26 mouse cellular contexts compared by ENCODE assay signal in the genomic region with DNA sequence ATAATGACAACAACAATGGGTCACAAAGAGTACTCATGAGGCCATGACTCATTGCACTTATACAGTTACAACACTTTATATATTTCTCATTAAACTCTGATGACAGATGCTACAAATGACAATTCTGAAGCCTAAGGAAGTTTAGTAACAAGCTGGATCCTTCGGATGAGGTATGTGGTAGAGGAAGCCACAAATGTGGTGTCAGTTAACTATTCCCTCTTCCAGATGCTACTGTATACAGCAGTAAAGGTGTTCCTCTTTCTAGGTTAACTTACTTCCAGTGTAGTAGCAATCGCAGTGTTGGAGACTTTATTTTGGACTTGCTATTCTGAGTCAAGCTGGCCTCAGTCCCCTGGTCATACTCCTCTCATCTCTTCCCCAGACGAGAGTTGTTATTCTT.
"Had no signal": no experiment of that assay in that cellular context is flagged by ENCODE, and none has a peak within 500 bp of the region (broad histone marks: within the 10 kb centered on the region; RNA-seq: fewer than 3 reads in every experiment).

No protein-coding gene starts in this region.

- H3K9ac ChIP-seq: heart, embryonic 12.5 days; hindbrain, embryonic 13.5 days; hindbrain, embryonic 15.5 days; kidney, embryonic 15.5 days; limb, embryonic 12.5 days; liver, embryonic 13.5 days had no signal

- H3K4me3 ChIP-seq: gastrocnemius, adult 2 months; heart, adult 2 months; heart, embryonic 12.5 days; hindbrain, embryonic 13.5 days; hindbrain, embryonic 15.5 days; kidney, embryonic 15.5 days; layer of hippocampus, adult 2 months; left cerebral cortex, adult 2 months; limb, embryonic 10.5 days; limb, embryonic 12.5 days; liver, embryonic 13.5 days had no signal

- DNase-seq: gastrocnemius, adult 2 months; gastrocnemius, postnatal 10 days; gastrocnemius, postnatal 25 days; heart, adult 11 months; heart, adult 2 months; heart, postnatal 10 days; heart, postnatal 4 days; kidney, adult 11 months; kidney, adult 2 months; kidney, adult 9 months; kidney, postnatal 10 days; kidney, postnatal 25 days; kidney, postnatal 4 days; liver; liver, embryonic 13.5 days had no signal

- H3K4me2 ChIP-seq: heart, embryonic 12.5 days; hindbrain, embryonic 13.5 days; hindbrain, embryonic 15.5 days; kidney, embryonic 15.5 days; limb, embryonic 12.5 days; liver, embryonic 11.5 days; liver, embryonic 13.5 days had no signal

- H3K4me1 ChIP-seq: heart, embryonic 12.5 days; hindbrain, embryonic 13.5 days; hindbrain, embryonic 15.5 days; liver, embryonic 13.5 days had no signal

- H3K27ac ChIP-seq: gastrocnemius, adult 2 months; heart, adult 2 months; hindbrain, embryonic 13.5 days; hindbrain, embryonic 15.5 days; hindbrain, postnatal 0 days; kidney, embryonic 15.5 days; layer of hippocampus, adult 2 months; left cerebral cortex, adult 2 months; limb, embryonic 10.5 days; limb, embryonic 12.5 days; liver, embryonic 13.5 days had no signal

- ATAC-seq: hindbrain, postnatal 0 days; intestine, embryonic 16.5 days had no signal

- H3K36me3 ChIP-seq: heart, embryonic 12.5 days; hindbrain, embryonic 13.5 days; hindbrain, embryonic 15.5 days; kidney, embryonic 15.5 days; limb, embryonic 10.5 days; limb, embryonic 12.5 days; liver, embryonic 13.5 days had no signal

- H3K9me3 ChIP-seq: heart, embryonic 12.5 days; hindbrain, embryonic 13.5 days; hindbrain, embryonic 15.5 days; kidney, embryonic 15.5 days; limb, embryonic 10.5 days; limb, embryonic 12.5 days; liver, embryonic 13.5 days had no signal

- H3K27me3 ChIP-seq: heart, embryonic 12.5 days; hindbrain, embryonic 15.5 days; kidney, embryonic 15.5 days; limb, embryonic 12.5 days; liver, embryonic 13.5 days had no signal
